Mouse (Mus musculus) brain, embryonic 14.5 days (tissue): ENCODE measurements at regions not wholly inside any gene's neighbourhood (a gene's known extent, or its start where the extent isn't known, plus 50 kb on each side); places are given as distances from the start of the nearest gene placed in this dataset.

ENCODE experiments used
- CTCF ChIP-seq: fragments of 200-500 bp; IDR thresholded peaks from 2 replicates; pipeline ENCODE4 v1.5.1; 2012; ENCODE audit warnings: inconsistent platforms, mild to moderate bottlenecking, moderate library complexity, borderline replicate concordance; ENCODE audit not compliant: insufficient read depth, insufficient read length; ENCODE audit errors: extremely low read depth
- POLR2A ChIP-seq: fragments of 200-500 bp; IDR thresholded peaks from 2 replicates; pipeline ENCODE4 v1.6.1; 2012; ENCODE audit warnings: mild to moderate bottlenecking, inconsistent platforms, borderline replicate concordance; ENCODE audit not compliant: poor library complexity, insufficient read depth, insufficient read length, severe bottlenecking; ENCODE audit errors: extremely low read depth

- no peak for TF ChIP-seq POLR2A
- no peak for TF ChIP-seq CTCF
These were observed 1484.4 kb upstream of the Prmt6 start for GRCm38 (mm10) chr3:111735042-111735680.
